Mouse (Mus musculus) testis, postnatal 10 days (tissue): ENCODE results near the gene Leng9.

Source experiments
- DNase-seq: peaks from one replicate; pipeline ENCODE4 v3.0.0; 2021; ENCODE audit warnings: low spot score

The Leng9 gene

DNA sequence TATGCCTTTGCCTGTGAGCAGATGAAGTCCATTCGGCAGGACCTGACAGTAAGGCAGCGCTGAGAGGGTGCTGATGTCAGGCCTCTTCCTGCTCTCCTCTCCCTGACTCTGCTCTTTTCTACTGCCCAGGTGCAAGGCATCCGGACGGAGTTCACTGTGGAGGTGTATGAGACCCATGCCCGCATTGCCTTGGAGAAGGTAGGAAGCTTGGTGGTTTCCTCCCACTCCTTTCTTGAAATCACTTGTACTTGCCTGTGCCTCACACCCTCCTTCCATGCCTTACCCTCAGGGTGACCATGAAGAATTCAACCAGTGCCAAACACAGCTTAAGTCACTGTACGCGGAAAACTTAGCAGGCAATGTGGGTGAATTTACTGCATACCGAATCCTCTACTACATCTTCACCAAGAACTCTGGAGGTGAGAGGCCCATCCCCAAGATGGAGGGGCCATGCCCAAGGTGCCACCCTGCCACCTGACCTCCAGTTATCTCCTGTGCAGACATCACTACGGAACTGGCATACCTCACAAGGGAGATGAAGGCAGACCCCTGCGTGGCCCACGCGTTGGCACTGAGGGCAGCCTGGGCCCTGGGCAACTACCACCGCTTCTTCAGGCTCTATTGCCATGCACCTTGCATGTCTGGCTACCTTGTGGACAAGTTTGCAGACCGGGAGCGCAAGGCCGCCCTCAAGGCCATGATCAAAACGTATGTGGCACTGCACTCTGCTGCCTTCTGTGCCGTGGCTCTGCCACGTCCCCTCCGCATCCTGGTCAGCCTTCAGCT is 5.2 kb downstream of the Leng9 start:
- peak; percentile 40 for DNase-seq

DNA sequence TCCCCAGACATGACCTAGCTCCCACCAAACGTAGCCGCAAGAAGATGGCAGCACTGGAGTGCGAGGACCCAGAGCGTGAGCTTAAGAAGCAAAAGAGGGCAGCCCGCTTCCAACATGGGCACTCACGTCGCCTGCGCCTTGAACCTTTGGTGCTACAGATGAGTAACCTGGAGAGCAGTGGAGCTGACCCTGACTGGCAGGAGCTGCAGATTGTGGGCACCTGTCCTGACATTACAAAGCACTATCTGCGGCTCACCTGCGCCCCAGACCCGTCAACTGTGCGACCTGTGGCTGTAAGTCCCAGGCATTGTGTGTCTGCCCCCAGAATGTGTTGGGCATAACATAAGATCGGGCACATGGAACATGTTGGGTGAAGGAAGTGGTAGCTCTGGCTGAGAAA is 6.1 kb downstream of the Leng9 start:
- DNase-seq, result peak; percentile 43

DNA sequence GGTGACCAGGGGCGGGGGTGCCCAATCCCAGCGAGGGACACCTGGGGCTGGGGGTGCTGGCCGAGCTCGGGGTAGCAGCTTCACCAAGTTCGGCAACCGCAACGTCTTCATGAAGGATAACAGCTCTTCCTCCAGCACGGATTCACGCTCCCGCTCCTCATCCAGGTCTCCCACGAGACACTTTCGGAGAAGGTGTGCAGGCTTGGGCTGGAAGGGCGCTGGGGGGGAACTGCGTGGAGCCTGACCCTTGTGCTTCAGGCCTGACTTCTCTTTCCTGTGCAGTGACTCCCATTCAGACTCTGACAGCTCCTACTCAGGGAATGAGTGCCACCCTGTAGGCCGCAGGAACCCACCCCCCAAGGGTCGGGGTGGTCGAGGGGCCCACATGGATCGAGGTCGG is 6.7 kb downstream of the Leng9 start:
- DNase-seq, result peak; percentile 47

DNA sequence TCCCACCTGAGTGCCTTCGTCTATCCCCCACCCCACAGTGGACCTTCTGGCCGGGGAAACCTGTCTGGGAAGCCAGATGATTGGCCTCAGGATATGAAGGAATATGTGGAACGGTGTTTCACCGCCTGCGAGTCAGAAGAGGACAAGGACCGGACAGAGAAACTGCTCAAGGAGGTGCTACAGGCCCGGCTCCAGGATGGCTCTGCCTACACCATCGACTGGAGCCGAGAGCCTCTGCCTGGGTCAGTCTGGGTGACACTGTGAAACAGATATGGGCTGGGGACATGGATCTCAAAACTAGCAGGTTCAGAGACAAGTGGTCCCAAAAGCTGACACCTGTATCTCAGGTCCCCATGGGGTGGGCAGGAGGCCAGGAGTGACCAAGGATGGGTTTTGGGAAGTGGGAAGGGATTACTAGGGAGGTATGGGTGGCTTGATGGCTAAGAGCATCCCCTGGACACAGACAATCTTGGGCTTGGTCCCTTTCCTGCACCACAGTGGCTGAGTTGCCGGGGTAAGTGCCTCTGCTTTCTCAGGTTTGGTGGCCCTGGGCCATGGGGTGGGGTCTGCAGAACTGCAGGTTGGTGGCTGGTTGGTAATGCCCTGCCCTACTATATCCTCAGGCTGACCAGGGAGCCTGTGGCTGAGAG is 7.3 kb downstream of the Leng9 start:
- peak; percentile 46 for DNase-seq

DNA sequence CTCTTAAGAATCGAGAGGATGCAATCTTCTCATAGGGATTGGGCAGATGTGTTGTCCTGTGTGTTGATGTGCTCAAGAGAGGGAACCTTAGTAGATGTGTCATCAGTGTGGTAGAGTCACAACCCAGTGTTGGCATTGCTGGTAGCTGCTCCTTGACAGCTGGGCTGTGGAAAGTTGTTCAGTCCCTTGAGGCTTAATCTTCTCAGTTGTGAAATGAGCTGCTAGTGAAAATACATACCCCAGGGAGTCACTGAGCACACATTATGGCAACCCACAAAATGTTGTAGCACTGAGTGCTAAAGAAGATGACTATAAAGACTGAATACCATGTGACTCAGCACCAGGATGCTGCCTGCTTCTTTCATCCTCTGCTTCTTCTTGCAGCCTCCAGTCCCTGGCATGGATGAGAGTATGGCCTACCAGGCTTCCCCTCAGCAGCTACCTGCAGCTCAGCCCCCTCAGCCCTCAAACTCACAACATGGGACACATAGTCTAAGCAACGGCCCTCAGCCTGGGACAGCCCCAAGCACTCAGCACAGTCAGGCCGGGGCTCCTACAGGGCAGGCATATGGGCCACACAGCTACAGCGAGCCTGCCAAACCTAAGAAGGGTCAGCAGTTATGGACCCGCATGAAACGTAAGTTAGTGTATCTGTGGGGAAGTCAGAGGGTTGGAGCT is 8.4 kb downstream of the Leng9 start:
- DNase-seq, result peak; percentile 39

DNA sequence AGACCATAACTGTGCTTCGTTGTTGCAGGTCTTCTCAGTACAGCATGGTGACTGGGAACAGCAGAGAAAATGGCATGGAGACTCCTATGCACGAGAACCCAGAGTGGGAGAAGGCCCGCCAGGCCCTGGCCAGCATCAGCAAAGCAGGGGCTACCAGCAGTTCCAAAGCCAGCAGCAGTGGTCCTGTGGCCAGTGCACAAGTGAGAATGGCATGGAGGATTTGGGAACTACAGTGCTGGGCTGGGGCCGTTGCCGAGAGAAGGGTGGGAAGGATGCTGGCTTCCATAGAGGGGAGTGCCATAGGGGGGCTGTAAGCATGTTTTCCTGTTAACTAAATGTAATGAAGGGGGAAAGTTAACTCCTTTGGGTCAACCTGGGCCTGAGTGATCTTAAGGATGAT is 10.8 kb downstream of the Leng9 start:
- DNase-seq, result peak; percentile 33

DNA sequence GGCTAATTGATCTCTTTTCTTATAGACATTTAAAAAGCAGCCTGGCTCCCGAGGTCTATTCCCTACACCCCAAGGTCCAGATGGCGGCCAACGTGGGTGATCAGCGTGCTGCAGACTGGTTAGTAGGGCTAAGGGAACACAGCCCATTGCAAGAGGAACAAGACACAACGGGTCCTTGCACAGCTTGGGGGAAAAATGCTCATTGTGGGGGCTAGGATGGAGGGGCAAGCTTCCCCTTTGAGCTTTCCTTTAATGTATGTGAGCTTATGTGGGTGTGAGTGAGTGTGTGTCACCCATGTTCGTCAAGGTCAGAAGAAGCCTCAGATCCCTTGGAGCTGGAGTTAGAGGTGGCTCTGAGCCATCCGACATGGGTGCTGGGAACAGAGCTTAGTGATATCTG is 11.5 kb downstream of the Leng9 start:
- DNase-seq, result peak; percentile 38

DNA sequence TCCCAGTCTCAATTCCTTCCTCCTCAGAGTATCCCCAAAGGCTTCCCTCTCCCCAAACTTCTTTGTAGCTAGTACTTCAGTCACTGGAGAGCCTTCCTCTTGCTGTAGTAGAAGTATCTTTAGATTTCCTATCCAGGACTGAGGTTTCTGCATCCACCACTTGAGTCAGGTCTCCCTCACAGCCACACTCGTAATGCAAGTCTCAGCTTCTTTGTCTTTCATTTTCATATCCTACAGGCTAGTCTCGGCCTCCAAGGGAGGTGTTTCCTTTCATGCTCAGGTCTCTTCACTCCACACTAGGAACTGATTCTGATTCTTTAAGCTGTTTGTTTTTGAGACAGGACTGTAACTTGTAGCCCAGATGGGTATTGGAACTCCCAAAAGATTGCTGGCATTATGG is 12.0 kb downstream of the Leng9 start:
- DNase-seq, result no peak

DNA sequence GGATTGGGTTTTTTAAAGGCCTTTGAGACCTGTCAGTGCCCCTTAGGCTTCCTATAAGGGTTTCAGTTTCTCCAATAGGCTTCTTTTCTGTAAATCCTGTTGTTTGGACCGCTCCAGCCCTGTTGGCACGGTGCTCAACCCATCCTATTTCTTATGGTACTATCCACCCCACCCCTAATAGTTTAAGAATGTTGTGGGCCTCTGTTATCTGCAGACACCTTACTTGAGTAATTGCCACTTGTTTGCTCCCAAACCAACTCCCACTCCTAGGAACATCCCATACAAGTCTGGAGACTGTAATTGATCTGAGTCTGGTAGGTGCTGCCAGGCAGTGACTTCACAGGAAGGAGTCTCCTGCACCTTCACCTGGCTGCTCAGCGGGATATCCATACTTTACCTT is 12.4 kb downstream of the Leng9 start:
- no peak for DNase-seq

DNA sequence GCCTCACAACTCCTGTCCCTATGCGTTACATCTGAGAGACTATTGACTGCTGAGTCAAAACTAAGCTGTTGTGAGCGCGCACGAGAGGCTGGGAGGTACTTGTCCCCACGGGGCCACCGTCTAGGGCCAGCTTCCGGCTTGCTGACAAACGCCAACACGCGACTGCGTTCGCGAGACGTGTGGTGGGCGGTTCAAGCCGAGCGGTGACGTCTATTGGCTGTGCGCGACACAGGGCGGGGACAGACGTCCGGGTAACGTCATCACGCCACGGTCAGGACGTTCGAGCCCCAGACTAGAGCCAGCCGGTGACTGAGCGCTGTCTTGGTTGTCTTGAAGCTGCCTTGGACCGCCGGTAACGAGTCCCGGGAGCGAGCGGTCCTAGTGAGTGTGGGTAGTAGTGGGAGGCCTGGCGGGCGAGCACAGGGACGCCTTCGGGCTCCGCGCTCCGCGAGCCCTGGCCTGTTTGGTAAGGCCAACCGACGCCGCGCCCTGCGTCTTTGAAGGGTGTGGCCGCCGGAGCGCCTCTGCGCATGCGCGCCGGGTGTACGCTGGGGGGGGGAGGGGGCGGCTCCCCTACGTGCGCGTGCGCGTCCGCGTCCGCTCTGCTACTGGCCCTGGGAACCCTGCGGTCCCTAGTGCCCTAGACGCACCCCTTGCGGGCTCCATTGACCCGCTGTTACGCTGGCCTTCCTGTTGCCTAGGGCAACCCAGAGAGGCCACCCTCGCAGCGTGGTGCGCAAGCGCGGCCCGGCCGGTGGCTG is 13.2 kb downstream of the Leng9 start, which contains the start of gene Leng8:
Leng8 (plus strand) TSS at position 269 of the 761 bp plus-strand sequence.
- DNase-seq, result peak; percentile 97

DNA sequence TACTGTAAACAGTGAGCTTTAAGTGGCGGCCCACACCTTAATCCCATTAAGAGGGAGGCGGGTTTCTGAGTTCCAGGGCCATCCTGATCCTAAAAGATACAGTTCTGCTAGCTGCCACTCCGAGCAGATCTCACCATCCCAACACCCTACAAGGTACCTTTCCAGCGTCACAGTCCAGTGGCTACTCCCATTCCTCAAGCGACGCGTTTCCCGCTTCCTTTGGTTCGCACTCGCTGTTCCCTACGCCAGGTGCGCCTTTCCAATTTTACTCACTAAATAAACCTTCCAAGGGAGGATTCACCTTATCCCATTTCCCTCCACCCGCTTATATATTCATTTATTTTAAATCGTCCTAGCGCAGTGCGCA is 13.8 kb downstream of the Leng9 start:
- no peak for DNase-seq

DNA sequence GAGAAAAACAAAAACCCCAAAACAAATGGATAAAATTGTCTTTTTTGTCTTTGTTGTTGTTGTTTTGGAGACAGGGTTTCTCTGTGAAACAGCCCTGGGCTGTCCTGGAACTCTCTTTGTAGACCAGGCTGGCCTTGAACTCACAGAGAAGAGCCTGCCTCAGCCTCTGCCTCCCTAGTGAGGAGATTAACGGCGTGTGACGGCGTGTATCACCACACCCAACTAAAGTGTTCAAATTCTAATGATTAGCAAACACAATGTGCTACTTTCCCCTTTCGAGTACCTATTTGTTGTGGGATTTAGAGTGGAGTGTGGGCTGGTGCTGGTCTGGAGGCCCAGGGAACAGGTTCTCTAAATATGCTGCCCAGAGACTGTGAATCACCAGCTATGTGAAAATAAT is 15.3 kb downstream of the Leng9 start:
- DNase-seq, result no peak

DNA sequence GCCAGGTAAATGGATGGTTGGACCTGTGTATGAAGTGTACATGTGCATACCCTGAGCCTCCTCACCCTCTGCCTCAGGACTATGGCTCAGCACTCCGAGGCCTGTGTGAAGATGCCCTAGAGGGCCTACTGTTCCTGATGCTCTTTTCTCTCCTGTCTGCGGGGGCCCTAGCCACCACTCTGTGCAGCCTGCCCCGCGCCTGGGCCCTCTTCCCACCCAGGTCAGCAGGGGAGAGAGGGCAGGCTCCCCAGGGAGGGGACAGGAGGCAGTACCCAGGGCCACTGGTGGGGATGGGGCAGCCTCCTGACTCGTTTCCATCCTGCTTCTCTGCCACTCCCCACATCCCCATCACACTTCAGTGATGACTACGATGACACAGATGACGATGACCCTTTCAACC is 17.2 kb downstream of the Leng9 start:
- peak; percentile 42 for DNase-seq

DNA sequence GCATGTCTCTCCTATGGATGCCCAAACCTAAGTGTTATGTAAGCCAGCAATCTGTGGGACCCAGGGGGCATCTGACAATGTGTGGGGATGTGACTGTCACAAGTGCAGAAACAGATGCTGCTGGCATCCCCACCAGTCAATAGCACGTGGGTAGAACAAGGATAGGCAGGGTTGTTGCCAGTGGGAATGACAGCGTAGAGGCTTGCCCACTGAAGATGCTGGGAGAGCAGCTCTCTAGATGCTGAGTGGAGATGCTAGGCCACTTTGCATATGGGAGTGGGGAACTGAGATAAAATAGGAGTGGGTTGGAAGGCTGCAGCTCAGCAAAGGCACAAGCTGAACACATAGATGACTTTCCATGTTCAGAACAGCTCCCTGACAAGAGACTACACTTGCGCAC is 17.6 kb downstream of the Leng9 start:
- DNase-seq, result no peak

DNA sequence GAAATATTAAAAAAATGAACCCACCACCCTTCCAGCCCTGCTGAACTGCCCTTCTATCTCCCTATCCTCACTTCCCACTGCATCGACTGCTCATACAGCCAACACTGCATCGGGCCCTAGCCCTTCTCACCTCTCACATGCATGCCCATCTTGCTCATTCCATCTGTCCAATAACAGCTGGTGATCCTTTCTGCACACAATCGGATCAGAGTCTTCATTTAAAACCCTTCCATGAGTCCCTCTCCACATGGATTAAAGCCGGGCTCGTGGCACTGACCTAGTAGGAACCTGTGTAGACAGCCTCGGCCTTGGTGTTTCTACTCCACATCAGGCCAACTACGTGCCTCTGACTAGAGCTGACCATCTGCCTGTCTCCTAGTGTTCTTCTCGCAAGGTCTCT is 18.2 kb downstream of the Leng9 start:
- DNase-seq, result no peak

DNA sequence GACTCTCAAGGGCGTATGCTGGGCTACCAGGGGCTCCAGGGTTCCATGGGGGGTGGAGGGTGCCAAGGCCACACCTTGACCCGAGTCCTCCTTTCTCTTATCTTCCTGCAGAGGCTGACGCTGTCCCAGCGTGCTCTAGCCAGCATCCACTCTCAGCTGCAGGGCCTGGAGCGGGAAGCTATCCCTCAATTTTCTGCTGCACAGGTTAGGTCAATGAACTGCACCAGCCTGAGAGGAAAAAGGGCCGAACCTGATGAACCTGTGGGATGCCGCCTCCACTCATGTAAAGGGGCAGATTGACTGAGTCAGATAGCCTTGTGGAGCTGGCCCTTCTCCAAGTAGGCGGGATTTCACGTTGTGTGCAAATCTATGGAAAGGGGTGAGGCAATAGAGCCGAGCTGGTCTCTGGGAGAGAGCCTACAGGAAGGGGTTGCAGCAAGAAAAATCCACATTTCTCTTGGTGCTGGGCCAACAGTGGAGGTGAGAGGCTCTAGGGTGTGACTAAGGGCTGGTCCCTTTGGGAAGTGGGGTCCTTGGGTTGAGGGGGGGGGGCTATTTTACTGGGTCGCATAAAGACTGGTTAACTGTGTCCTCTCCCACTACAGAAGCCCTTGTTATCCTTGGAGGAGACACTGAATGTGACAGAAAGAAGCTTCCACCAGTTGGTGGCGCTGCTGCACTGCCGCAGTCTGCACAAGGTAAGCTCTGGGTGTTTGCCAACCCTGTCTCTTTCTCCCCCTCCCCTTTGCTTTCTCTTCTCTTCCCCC is 19.3 kb downstream of the Leng9 start:
- DNase-seq, result peak; percentile 92

DNA sequence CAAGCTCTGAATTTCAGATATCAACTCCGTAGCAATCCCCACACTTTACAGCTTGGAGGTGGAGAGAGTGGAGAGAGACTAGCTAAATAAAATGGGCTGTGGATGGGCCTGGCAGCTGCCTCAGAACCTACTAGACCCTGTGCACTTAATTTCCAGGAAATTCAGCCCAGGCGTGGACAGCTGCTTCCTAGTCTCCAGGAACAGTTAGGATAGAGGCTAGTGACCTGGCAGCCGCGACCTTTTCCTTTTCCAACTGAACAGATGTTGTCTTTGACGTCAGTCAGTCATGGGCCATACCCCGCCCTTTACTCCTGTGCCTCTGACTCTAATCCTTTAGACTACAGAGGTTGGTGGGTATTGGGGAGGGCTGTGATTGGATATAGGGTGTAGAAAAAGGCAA is 21.3 kb downstream of the Leng9 start:
- DNase-seq, result peak; percentile 43

DNA sequence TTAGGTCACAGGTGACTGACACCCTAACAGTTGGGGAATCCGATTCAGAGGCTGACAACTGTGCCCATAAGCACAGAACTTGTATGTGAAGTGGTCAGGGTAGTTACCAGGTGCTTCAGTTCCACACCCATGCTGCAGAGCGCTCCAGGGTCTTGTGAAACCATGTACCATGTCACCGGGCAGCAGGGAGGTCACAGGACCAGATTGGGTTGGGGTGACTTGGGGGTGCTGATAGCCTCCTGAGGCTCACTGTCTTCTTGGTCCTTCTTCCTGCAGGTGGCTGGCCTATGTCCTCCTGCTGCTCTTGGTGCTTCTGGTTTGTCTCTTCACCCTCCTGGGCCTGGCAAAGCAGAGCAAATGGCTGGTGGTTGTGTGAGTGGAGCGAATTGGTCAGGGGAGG is 22.3 kb downstream of the Leng9 start:
- peak; percentile 37 for DNase-seq

DNA sequence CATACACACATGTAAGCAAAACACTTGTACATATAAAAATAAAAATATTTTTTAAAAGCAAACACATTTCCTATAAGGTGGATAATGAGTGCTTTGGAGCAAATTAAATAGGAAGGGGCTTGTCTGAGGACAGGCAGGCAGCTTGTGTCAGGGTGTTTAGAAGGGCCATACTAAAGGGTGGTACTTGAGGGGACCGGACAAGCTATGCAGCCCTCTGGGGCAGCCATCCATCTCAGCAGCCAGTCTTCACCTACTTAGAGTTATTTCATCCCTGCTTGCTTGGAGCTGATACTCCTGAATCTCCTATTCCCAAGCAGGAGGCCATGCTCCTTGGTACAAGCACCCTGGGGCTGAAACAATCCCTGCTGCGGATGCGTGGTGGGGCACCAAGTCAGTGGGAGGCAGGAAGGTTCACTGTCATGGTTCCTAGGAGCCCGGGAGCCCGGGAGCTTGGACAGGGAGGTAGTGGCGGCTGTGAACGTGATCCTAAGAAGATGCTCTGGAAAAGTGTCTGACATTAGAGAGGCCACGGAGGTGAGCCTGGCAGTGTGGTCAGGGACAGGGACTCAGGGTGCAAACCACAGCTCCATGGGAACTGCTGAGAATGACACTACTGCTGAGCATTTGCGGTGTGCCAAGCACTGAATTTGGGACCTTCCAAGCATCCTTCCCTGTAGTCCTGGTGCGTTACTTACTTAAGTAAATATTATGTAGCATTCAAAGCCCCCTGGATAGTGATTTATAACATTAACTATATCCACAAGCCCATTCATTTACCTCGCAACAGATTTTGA is 23.0 kb downstream of the Leng9 start:
- peak; percentile 53 for DNase-seq

DNA sequence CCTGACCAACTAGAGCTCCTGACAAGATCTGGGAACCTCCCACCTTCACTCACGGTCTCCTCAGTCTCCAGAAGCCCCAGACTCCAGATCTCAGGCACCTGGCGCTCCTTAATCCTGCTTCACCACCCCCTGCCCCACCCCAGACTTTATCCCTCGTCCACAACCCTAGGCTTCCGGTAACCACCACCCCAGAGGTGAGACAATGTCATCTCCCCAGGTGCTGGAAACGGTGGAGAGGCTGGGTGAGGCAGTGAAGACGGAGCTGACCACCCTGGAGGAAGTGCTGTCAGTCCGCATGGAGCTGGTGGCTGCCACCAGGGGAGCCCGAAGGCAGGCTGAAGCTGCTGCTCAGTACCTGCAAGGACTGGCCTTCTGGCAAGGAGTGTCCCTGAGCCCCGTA is 24.9 kb downstream of the Leng9 start:
- DNase-seq, result peak; percentile 53

DNA sequence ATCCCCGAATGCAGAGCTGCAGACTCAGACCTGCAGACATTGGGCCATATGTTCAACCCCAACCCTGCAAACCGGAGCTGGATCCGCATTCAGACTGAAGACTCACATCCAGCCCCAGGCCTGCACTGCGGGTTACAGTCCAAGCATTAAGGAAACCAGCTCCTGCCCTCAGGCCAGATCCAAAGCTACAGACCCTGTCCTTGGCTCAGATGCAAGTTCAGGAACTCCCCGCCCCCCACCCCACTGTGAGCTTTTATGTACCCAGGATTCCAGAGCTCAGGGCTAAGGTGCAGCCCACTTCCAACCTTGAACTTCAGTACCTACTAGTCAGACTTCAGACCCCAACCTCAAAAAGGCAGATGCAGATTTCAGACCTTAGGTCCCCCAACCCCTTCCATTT is 25.3 kb downstream of the Leng9 start:
- DNase-seq, result no peak
